Mouse (Mus musculus) neural tube, embryonic 12.5 days (tissue): ENCODE measurements around the gene Tmem86a. TPM values are rescaled to one million over a fixed set of nuclear protein-coding genes. Genes with fewer than 3 reads are reported as not detected.

ENCODE experiments used
- ATAC-seq: fragments of 200-750 bp; cut with Nextera tagmentation; 2 replicates; pipeline ENCODE4 v1.8.0; 2017; ENCODE audit warnings: low read depth, mild to moderate bottlenecking, moderate TSS enrichment, moderate library complexity; ENCODE audit not compliant: low FRiP score
- H3K27ac ChIP-seq: fragments of 300-500 bp; sonication (generic); 2 replicates; pipeline ENCODE4 v1.5.1; 2016
- H3K27me3 ChIP-seq: fragments of 300-500 bp; sonication (generic); replicated peaks from 2 replicates; pipeline ENCODE4 v1.6.1; 2016; ENCODE audit warnings: mild to moderate bottlenecking
- H3K36me3 ChIP-seq: fragments of 300-500 bp; sonication (generic); 2 replicates; pipeline ENCODE4 v1.6.1; 2016; ENCODE audit warnings: mild to moderate bottlenecking
- H3K4me1 ChIP-seq: fragments of 300-500 bp; sonication (generic); 2 replicates; pipeline ENCODE4 v1.6.1; 2016
- H3K4me2 ChIP-seq: fragments of 300-500 bp; sonication (generic); replicated peaks from 2 replicates; pipeline ENCODE4 v1.6.1; 2016; ENCODE audit warnings: mild to moderate bottlenecking
- H3K4me3 ChIP-seq: fragments of 300-500 bp; sonication (generic); 2 replicates; pipeline ENCODE4 v1.5.1; 2016
- H3K9ac ChIP-seq: fragments of 300-500 bp; sonication (generic); 2 replicates; pipeline ENCODE4 v1.6.1; 2016; ENCODE audit warnings: mild to moderate bottlenecking
- H3K9me3 ChIP-seq: fragments of 300-500 bp; sonication (generic); 2 replicates; pipeline ENCODE4 v1.6.1; 2016; ENCODE audit warnings: mild to moderate bottlenecking
- whole genome bisulfite sequencing: fragments of 180-500 bp; shearing (Covaris S2); methylation state at CpG from one replicate; pipeline ENCODE4 v1.1.7; 2016; 5-methylcytosine and 5-hydroxymethylcytosine counted together
- polyA plus RNA-seq: library from polyadenylated mRNA; unstranded; fragments of >200 nt; fragmentation: Nextera tagmentation; extraction: Ambion mirVana; gene quantifications from 2 replicates; pipeline ENCODE4 v1.2.1, GENCODE M21; 2016

The Tmem86a gene
- polyA plus RNA-seq, 1 experiment from 2014 or later, result 19.5 TPM

- no peak for ATAC-seq
- 93% methylated on average over 4 of the region's 4 CpGs for WGBS
These were observed 15.5 kb upstream of the Tmem86a start for GRCm38 (mm10) chr7:47034785-47035384.

GRCm38 (mm10) chr7:47035426-47035825, 15.0 kb upstream of the Tmem86a start:
- Histone ChIP-seq H3K4me1 (no peaks in the 10 kb centered on the region), H3K4me3 (no peak overlapping the region), H3K27me3 (no peaks in the 10 kb centered on the region), H3K4me2 (no peak overlapping the region), H3K27ac (no peak overlapping the region), H3K9ac (no peak overlapping the region), H3K9me3 (no peaks in the 10 kb centered on the region), H3K36me3 (no peaks in the 10 kb centered on the region)
- 85% methylated on average over 8 of the region's 8 CpGs for WGBS
- no peak for ATAC-seq

More at GRCm38 (mm10) chr7:47034785-47035384, 15.5 kb upstream of the Tmem86a start:
- Histone ChIP-seq H3K4me1 (no peaks in the 10 kb centered on the region), H3K27me3 (no peaks in the 10 kb centered on the region), H3K9me3 (no peaks in the 10 kb centered on the region), H3K9ac (no peak overlapping the region), H3K4me3 (no peak overlapping the region), H3K4me2 (no peak overlapping the region), H3K36me3 (no peaks in the 10 kb centered on the region), H3K27ac (no peak overlapping the region)

DNA sequence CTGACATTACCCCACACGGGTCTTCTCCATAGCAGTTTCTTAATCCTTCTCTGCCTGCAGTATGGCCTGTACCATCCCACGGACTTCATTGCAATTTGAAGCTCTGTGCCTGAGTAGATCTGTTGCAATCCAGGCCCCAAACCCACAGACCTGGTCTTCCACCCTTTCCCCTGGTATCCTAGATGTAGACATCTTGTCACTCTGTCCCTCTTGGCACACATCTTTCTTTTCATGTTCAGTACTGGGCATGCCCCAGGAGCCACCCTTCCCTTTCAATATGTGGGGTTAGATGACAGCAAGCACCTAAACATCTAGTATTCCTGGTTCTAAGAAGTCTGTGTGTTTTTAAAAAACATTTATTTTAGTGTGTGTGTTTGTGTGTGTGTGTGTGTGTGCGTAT, 8.7 kb upstream of the Tmem86a start:
- no peak overlapping the region for H3K27ac ChIP-seq
- H3K27me3 ChIP-seq, result no peaks in the 10 kb centered on the region
- H3K4me3 ChIP-seq, result no peak overlapping the region
- 85% methylated on average over 3 of the region's 3 CpGs for WGBS
- ATAC-seq, result no peak
- no peak overlapping the region for H3K9ac ChIP-seq
- H3K9me3 ChIP-seq, result no peaks in the 10 kb centered on the region
- no peak overlapping the region for H3K4me2 ChIP-seq
- no peaks in the 10 kb centered on the region for H3K36me3 ChIP-seq
- H3K4me1 ChIP-seq, result no peaks in the 10 kb centered on the region

DNA sequence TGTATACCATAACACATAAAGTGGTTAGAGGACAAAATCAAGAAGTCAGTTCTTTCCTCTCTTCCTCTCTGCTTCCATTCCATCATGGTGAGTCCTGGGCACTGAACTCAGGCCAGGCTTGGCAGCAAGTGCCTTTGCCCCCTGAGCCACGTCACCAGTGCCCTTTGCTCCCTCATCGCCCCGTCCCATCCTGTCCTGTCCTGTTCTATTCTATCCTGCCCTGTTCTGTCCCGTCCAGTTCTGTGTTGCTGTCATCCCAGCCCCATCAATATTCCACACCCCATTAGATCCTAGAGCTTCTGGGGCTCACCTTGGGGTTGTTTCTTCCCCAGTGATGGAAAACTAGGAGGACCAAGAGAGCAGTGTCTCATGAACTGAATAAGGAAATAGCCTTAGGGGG, 8.3 kb upstream of the Tmem86a start:
- Histone ChIP-seq H3K9ac (no peak overlapping the region), H3K4me3 (no peak overlapping the region), H3K4me2 (no peak overlapping the region), H3K4me1 (no peaks in the 10 kb centered on the region), H3K9me3 (no peaks in the 10 kb centered on the region), H3K36me3 (no peaks in the 10 kb centered on the region), H3K27ac (no peak overlapping the region), H3K27me3 (no peaks in the 10 kb centered on the region)
- no peak for ATAC-seq
- WGBS, result 74% methylated on average over 4 of the region's 4 CpGs

DNA sequence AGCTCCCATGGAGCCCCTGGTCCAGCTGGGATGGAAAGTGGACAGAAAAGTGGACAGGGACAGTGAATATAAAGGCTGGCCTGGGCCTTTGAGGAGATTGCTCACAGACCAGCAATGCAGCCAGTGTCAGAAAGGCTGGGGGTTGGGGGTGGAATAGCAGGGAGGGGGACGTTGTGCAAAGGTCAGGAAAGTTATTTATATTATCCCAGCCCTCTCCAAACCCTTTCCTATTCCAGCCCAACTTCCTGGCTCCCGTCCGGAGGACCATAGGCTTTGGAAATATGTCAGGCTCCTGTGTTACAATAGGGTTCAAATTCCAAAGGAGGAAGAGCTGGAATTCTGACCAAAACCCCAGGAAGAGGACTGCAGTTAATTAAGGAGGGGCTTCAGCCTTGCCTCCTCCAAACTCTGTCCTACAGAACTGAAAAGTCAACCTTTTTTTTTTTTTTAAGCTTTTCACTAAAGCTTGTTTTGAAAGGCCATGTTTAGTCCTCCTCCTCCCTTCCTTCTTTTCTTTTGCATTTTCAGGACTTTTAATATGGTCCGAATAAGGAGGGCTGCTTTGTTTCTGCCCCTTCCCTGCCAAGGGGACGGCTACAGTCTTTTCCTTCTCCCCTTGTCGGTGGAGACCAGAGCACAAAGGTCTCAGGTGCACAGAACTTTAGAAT, 7.4 kb upstream of the Tmem86a start:
- ATAC-seq, result no peak
- Histone ChIP-seq H3K36me3 (no peaks in the 10 kb centered on the region), H3K9ac (no peak overlapping the region), H3K27ac (no peak overlapping the region), H3K4me2 (no peak overlapping the region), H3K4me1 (no peaks in the 10 kb centered on the region), H3K27me3 (no peaks in the 10 kb centered on the region), H3K9me3 (no peaks in the 10 kb centered on the region), H3K4me3 (no peak overlapping the region)
- WGBS, result 58% methylated on average over 6 of the region's 6 CpGs

- Histone ChIP-seq H3K36me3 (peaks cover 12% of the 10 kb centered on the region; the same call in 1 of the 2 replicates), H3K9me3 (no peaks in the 10 kb centered on the region), H3K27me3 (no peaks in the 10 kb centered on the region), H3K27ac (peak overlapping the region; percentile 83), H3K4me3 (peak overlapping the region; percentile 69), H3K4me2 (peak overlapping the region; percentile 83), H3K4me1 (peaks cover 26% of the 10 kb centered on the region), H3K9ac (peak overlapping the region; percentile 74)
- under 1% methylated on average over 34 of the region's 34 CpGs for WGBS
- peak; percentile 80 for ATAC-seq
These were observed 365 bp downstream of the Tmem86a start for GRCm38 (mm10) chr7:47050766-47051165.

DNA sequence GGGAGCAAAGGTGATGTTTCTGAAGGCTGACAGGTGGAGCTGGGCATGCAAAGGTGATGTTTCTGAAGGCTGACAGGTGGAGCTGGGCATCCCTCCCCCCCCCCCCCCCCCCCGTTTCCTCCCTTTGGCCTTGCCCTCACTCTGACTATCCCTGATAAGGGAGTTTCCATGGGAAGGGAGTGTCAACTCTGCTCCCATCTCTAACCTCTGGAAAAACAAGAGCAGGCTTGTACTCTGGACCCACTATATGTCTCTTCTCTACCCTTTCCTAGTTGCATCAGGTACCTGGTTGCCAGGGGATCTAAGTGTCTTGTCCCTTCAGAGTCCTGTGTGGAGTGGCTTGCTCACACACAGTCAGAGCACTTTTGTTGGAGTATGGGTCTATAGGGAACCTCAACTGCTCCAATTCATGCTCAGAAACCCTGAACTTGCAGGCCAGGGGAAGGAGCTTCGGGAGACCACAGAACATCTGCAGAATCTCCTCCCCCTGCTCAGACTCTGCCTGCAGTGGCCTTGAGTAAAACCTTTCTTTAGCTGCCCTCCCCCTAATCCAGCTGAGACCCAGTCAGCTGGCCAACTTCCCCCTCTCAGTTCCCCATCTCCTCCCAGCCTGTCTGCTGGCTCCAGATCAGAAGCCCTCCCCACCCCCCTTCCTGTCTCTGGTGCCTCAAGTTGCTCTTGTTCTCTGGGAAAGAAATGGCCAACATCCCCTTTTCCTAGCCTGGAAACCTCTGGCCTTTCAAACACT, 1.2 kb downstream of the Tmem86a start:
- WGBS, result 16% methylated on average over 1 of the region's 2 CpGs
- H3K9ac ChIP-seq, result peak overlapping the region; percentile 74

GRCm38 (mm10) chr7:47052276-47052675, 1.9 kb downstream of the Tmem86a start:
- no peaks in the 10 kb centered on the region for H3K9me3 ChIP-seq
- no peak overlapping the region for H3K9ac ChIP-seq
- peaks cover 26% of the 10 kb centered on the region for H3K4me1 ChIP-seq
- H3K4me2 ChIP-seq, result peak overlapping the region; percentile 83
- WGBS, result 57% methylated on average over 3 of the region's 3 CpGs
- H3K27me3 ChIP-seq, result no peaks in the 10 kb centered on the region
- no peak for ATAC-seq
- peaks cover 12% of the 10 kb centered on the region; the same call in 1 of the 2 replicates for H3K36me3 ChIP-seq
- H3K4me3 ChIP-seq, result no peak overlapping the region
- H3K27ac ChIP-seq, result no peak overlapping the region

More for the DNA sequence above, 1.2 kb downstream of the Tmem86a start:
- no peak overlapping the region for H3K27ac ChIP-seq
- H3K27me3 ChIP-seq, result no peaks in the 10 kb centered on the region
- peaks cover 12% of the 10 kb centered on the region; the same call in 1 of the 2 replicates for H3K36me3 ChIP-seq
- H3K4me3 ChIP-seq, result peak overlapping the region; percentile 69
- H3K9me3 ChIP-seq, result no peaks in the 10 kb centered on the region
- H3K4me2 ChIP-seq, result peak overlapping the region; percentile 83
- ATAC-seq, result no peak
- H3K4me1 ChIP-seq, result peaks cover 26% of the 10 kb centered on the region

- peaks cover 26% of the 10 kb centered on the region for H3K4me1 ChIP-seq
These were observed 2.9 kb downstream of the Tmem86a start for GRCm38 (mm10) chr7:47053287-47053686.

GRCm38 (mm10) chr7:47054666-47055065, 4.3 kb downstream of the Tmem86a start:
- Histone ChIP-seq H3K4me3 (no peak overlapping the region), H3K4me1 (peaks cover 26% of the 10 kb centered on the region), H3K4me2 (no peak overlapping the region), H3K9ac (no peak overlapping the region), H3K27me3 (no peaks in the 10 kb centered on the region), H3K27ac (no peak overlapping the region), H3K36me3 (peaks cover 12% of the 10 kb centered on the region; the same call in 1 of the 2 replicates), H3K9me3 (no peaks in the 10 kb centered on the region)
- WGBS, result 85% methylated on average over 2 of the region's 2 CpGs
- ATAC-seq, result no peak

More at GRCm38 (mm10) chr7:47053287-47053686, 2.9 kb downstream of the Tmem86a start:
- H3K27me3 ChIP-seq, result no peaks in the 10 kb centered on the region
- H3K36me3 ChIP-seq, result peaks cover 12% of the 10 kb centered on the region; the same call in 1 of the 2 replicates
- H3K9ac ChIP-seq, result no peak overlapping the region
- H3K4me3 ChIP-seq, result no peak overlapping the region
- H3K4me2 ChIP-seq, result no peak overlapping the region
- no peaks in the 10 kb centered on the region for H3K9me3 ChIP-seq
- no peak for ATAC-seq
- WGBS, result 94% methylated on average over 15 of the region's 15 CpGs
- H3K27ac ChIP-seq, result no peak overlapping the region

GRCm38 (mm10) chr7:47055744-47056143, 5.3 kb downstream of the Tmem86a start:
- Histone ChIP-seq H3K4me2 (no peak overlapping the region), H3K4me1 (peaks cover 23% of the 10 kb centered on the region), H3K27me3 (no peaks in the 10 kb centered on the region), H3K9ac (no peak overlapping the region), H3K4me3 (no peak overlapping the region), H3K36me3 (peaks cover 12% of the 10 kb centered on the region; the same call in 1 of the 2 replicates), H3K27ac (no peak overlapping the region), H3K9me3 (no peaks in the 10 kb centered on the region)
- WGBS, result 84% methylated on average over 9 of the region's 9 CpGs
- ATAC-seq, result no peak

DNA sequence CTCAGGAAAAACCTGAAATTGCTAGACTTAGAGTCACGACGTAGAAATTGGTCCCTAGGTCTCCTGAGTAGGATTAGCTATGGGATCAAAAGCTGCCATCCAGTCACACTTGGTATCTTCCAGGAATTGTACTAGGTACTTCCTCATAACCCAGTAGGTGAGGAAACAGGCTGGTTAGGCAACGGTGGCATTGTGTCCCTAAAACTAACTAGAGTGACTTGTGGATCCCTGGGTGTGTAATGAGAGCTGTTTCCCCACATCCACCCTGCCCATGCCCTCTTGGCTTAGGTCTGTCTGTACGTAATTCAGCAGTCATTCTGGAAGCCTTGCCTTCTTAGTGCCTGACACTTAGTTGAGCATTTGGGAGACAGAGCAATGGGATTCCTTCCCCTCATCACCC, 5.9 kb downstream of the Tmem86a start:
- no peak overlapping the region for H3K4me2 ChIP-seq
- H3K9ac ChIP-seq, result no peak overlapping the region
- peaks cover 12% of the 10 kb centered on the region; the same call in 1 of the 2 replicates for H3K36me3 ChIP-seq
- H3K9me3 ChIP-seq, result no peaks in the 10 kb centered on the region
- H3K27ac ChIP-seq, result no peak overlapping the region
- 92% methylated on average over 4 of the region's 4 CpGs for WGBS
- no peak for ATAC-seq
- H3K27me3 ChIP-seq, result no peaks in the 10 kb centered on the region
- peaks cover 19% of the 10 kb centered on the region for H3K4me1 ChIP-seq
- H3K4me3 ChIP-seq, result no peak overlapping the region
